ENCODE assay signal across 27 mouse cellular contexts in the genomic region with DNA sequence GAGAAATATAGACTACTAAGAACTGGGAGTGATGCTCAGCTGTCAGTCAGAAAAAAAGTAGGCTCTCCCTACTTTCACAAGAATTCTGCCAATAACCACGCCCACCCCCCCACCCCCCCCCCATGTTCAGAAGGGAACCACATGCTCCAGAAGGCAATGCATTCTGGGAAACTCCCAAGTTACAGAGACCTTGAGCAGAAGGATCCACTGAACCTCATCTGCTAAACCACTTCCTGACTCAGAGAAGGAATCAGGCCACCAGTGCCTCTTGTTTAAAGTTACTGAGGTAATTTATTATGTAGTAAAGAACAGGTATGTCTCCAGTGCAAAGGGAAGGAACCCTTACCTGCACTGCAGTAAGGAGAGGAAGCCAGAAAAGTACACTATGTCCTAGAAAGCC. TPM values are rescaled to one million over a fixed set of nuclear protein-coding genes. Genes with fewer than 3 reads are reported as not detected.
A peak's percentile ranks its signal among the peaks of the same experiment; 100 is the strongest.
DNase-seq lines count a peak whose midpoint lies in the region; ATAC-seq and TF ChIP-seq lines count a peak whose summit lies in the region.
"Had no signal": no experiment of that assay in that cellular context is flagged by ENCODE, and none has a peak within 500 bp of the region (broad histone marks: within the 10 kb centered on the region; RNA-seq: fewer than 3 reads in every experiment).

No protein-coding gene starts in this region.

- no peaks in the 10 kb centered on the region for H3K36me3 ChIP-seq in heart, embryonic 10.5 days
- H3K36me3 ChIP-seq in splenic B cell, adult 2 months (ENCODE audit: control insufficient read depth, insufficient read depth, low read length, poor library complexity, severe bottlenecking), result no peaks in the 10 kb centered on the region
- H3K36me3 ChIP-seq in intestine, postnatal 0 days (ENCODE audit: control insufficient read depth, insufficient read depth), result no peaks in the 10 kb centered on the region
- H3K36me3 ChIP-seq: embryonic facial prominence, embryonic 12.5 days; embryonic facial prominence, embryonic 15.5 days; G1E; heart, embryonic 13.5 days; intestine, embryonic 15.5 days had no signal

- no peak overlapping the region for H3K27ac ChIP-seq in heart, embryonic 10.5 days
- H3K27ac ChIP-seq in intestine, postnatal 0 days (ENCODE audit: low read depth, low read length), result no peak overlapping the region
- H3K27ac ChIP-seq: embryonic facial prominence, embryonic 12.5 days; embryonic facial prominence, embryonic 15.5 days; heart, embryonic 13.5 days; hindbrain, embryonic 14.5 days; hindbrain, postnatal 0 days; intestine, embryonic 15.5 days had no signal

- no peaks in the 10 kb centered on the region for H3K4me1 ChIP-seq in heart, embryonic 10.5 days
- H3K4me1 ChIP-seq in intestine, postnatal 0 days (replicated peaks; ENCODE audit: control insufficient read depth, insufficient read depth, low read length), result no peaks in the 10 kb centered on the region
- H3K4me1 ChIP-seq: embryonic facial prominence, embryonic 12.5 days; embryonic facial prominence, embryonic 15.5 days; intestine, embryonic 15.5 days had no signal

- 39% methylated on average over 1 of the region's 1 CpGs for WGBS in heart, embryonic 10.5 days
- 44% methylated on average over 1 of the region's 1 CpGs for WGBS in intestine, postnatal 0 days

- ATAC-seq in CD4-positive, CD25-positive, alpha-beta regulatory T cell, adult 4 months, result peak; percentile 56
- no peak for ATAC-seq in intestine, postnatal 0 days
- ATAC-seq: forebrain, embryonic 14.5 days; forebrain, postnatal 0 days; hindbrain, postnatal 0 days; intestine, embryonic 15.5 days had no signal

- no peak overlapping the region for H3K4me3 ChIP-seq in heart, embryonic 10.5 days
- H3K4me3 ChIP-seq in intestine, postnatal 0 days (ENCODE audit: low read depth, low read length), result no peak overlapping the region
- H3K4me3 ChIP-seq: embryonic facial prominence, embryonic 12.5 days; embryonic facial prominence, embryonic 15.5 days; heart, embryonic 13.5 days; intestine, embryonic 15.5 days had no signal

- H3K4me2 ChIP-seq in intestine, postnatal 0 days (replicated peaks; ENCODE audit: low read depth), result no peak overlapping the region
- H3K4me2 ChIP-seq: embryonic facial prominence, embryonic 12.5 days; embryonic facial prominence, embryonic 15.5 days; heart, embryonic 13.5 days; hindbrain, embryonic 14.5 days; intestine, embryonic 15.5 days had no signal

- no peak for TF ChIP-seq CTCF in intestine, postnatal 0 days (IDR thresholded peaks at IDR 0.05; ENCODE audit: low read depth)

- no peaks in the 10 kb centered on the region for H3K27me3 ChIP-seq in heart, embryonic 10.5 days (ENCODE audit: insufficient read depth, poor library complexity, severe bottlenecking)
- H3K27me3 ChIP-seq in splenic B cell, adult 2 months (ENCODE audit: control insufficient read depth, insufficient read depth, low read length, poor library complexity, severe bottlenecking), result no peaks in the 10 kb centered on the region
- H3K27me3 ChIP-seq in intestine, postnatal 0 days (replicated peaks; ENCODE audit: control insufficient read depth, insufficient read depth, low read length), result no peaks in the 10 kb centered on the region
- H3K27me3 ChIP-seq: embryonic facial prominence, embryonic 12.5 days; embryonic facial prominence, embryonic 15.5 days; heart, embryonic 13.5 days; intestine, embryonic 15.5 days; Patski had no signal

- peak; percentile 10 for DNase-seq in heart, adult 11 months
- DNase-seq in heart, embryonic 10.5 days (ENCODE audit: low spot score), result no peak
- DNase-seq in induced T-regulatory cell, adult 2 months (ENCODE audit: low read depth), result peak; percentile 32
- peak; percentile 72 for DNase-seq in splenic B cell, adult 2 months (ENCODE audit: low read depth, low spot score)
- no peak for DNase-seq in lung, postnatal 4 days
- no peak for DNase-seq in retina, postnatal 1 day
- DNase-seq: adrenal gland, adult 2 months; adrenal gland, postnatal 14 days; cerebellum, adult 11 months; cerebellum, adult 2 months; cerebellum, adult 9-11 months; cerebellum, postnatal 25 days; forebrain, postnatal 0 days; gastrocnemius, postnatal 25 days; heart, postnatal 14 days; heart, postnatal 4 days had no signal

- no peak overlapping the region for H3K9ac ChIP-seq in intestine, postnatal 0 days (ENCODE audit: low read depth, low read length)
- H3K9ac ChIP-seq: embryonic facial prominence, embryonic 12.5 days; embryonic facial prominence, embryonic 15.5 days; forebrain, postnatal 0 days; heart, embryonic 13.5 days; hindbrain, embryonic 14.5 days; intestine, embryonic 15.5 days had no signal

- H3K9me3 ChIP-seq in heart, embryonic 10.5 days, result no peaks in the 10 kb centered on the region
- no peaks in the 10 kb centered on the region for H3K9me3 ChIP-seq in intestine, postnatal 0 days (ENCODE audit: control insufficient read depth)
- H3K9me3 ChIP-seq: embryonic facial prominence, embryonic 12.5 days; embryonic facial prominence, embryonic 15.5 days; G1E; heart, embryonic 13.5 days; intestine, embryonic 15.5 days had no signal

RNA-seq across cellular contexts. Expression of gene Phlpp1, which starts 26.5 kb away (rescaled TPM):
- polyA plus RNA-seq in heart, embryonic 10.5 days (2016; fragmentation: Nextera tagmentation; extraction: Ambion mirVana), result 4.2 and 4.5 TPM in 2 replicates
- polyA plus RNA-seq in CD4-positive, CD25-positive, alpha-beta regulatory T cell, adult 4 months (2017; shearing (Covaris generic)), result 10 to 100 TPM in 1 of 2 experiments, 1 to 10 TPM in 1; 8.7 to 11.8 TPM
- 1.6 and 2.3 TPM in 2 replicates for polyA plus RNA-seq in intestine, postnatal 0 days (2015; fragmentation: Nextera tagmentation; extraction: Ambion mirVana)

Comparison
In these comparisons a context has a peak if more than half of its experiments do, and no peak if none do; other contexts are left out.
1. DNase-seq: peak in heart, adult 11 months (single experiment), induced T-regulatory cell, adult 2 months (single experiment) and splenic B cell, adult 2 months (single experiment); none in heart, embryonic 10.5 days (single experiment), lung, postnatal 4 days (0 of 2) and retina, postnatal 1 day (single experiment).